ENCODE assay signal across 9 mouse cellular contexts in genomic region chr6:108447179-108447845, GRCm38 (mm10).
DNase-seq lines count a peak whose midpoint lies in the region; ATAC-seq and TF ChIP-seq lines count a peak whose summit lies in the region.
"Had no signal": no experiment of that assay in that cellular context is flagged by ENCODE, and none has a peak within 500 bp of the region (broad histone marks: within the 10 kb centered on the region; RNA-seq: fewer than 3 reads in every experiment).

No protein-coding gene starts in this region.

- peak in 1 of 2 experiments; percentile 63 for DNase-seq in layer of hippocampus, adult 2 months (ENCODE audit: low spot score in 2 of 2)
- no peak for DNase-seq in layer of hippocampus, adult 11-12 months (ENCODE audit: low spot score)
- peak; percentile 47 for DNase-seq in brain, embryonic 14.5 days (ENCODE audit: low read depth)
- DNase-seq in lung, postnatal 0 days (ENCODE audit: low spot score): peak; percentile 61
- DNase-seq in cerebellum, postnatal 4 days (ENCODE audit: low spot score in 2 of 2): no peak
- DNase-seq in cerebellum, postnatal 10 days: no peak
- DNase-seq in hindbrain, embryonic 14.5 days (ENCODE audit: low spot score): no peak

- no peaks in the 10 kb centered on the region for H3K36me3 ChIP-seq in heart, embryonic 11.5 days (ENCODE audit: control insufficient read depth, insufficient read depth, low read length)
- no peaks in the 10 kb centered on the region for H3K36me3 ChIP-seq in lung, postnatal 0 days (ENCODE audit: insufficient read depth, low read length)
- no peaks in the 10 kb centered on the region for H3K36me3 ChIP-seq in hindbrain, embryonic 14.5 days (replicated peaks; ENCODE audit: control insufficient read depth, insufficient read depth)
- H3K36me3 ChIP-seq: midbrain, embryonic 12.5 days had no signal

- peak overlapping the region; percentile 87 for H3K27ac ChIP-seq in layer of hippocampus, adult 2 months
- peak overlapping the region; percentile 73 for H3K27ac ChIP-seq in heart, embryonic 11.5 days (ENCODE audit: low read depth, low read length)
- peak overlapping the region; percentile 92 for H3K27ac ChIP-seq in lung, postnatal 0 days (ENCODE audit: low read length)
- no peak overlapping the region for H3K27ac ChIP-seq in hindbrain, embryonic 14.5 days
- H3K27ac ChIP-seq: midbrain, embryonic 12.5 days had no signal

- H3K9ac ChIP-seq in heart, embryonic 11.5 days (ENCODE audit: low read depth, low read length): peak overlapping the region; percentile 35; the same call in 1 of the 2 replicates
- no peak overlapping the region for H3K9ac ChIP-seq in lung, postnatal 0 days (replicated peaks; ENCODE audit: low read depth)
- no peak overlapping the region for H3K9ac ChIP-seq in hindbrain, embryonic 14.5 days
- H3K9ac ChIP-seq: midbrain, embryonic 12.5 days had no signal

- whole genome bisulfite sequencing in heart, embryonic 11.5 days (ENCODE audit: insufficient replicate concordance): 51% methylated on average over 8 of the region's 8 CpGs
- WGBS in lung, postnatal 0 days: 23% methylated on average over 8 of the region's 8 CpGs
- WGBS in hindbrain, embryonic 14.5 days: 77% methylated on average over 8 of the region's 8 CpGs

- H3K9me3 ChIP-seq in heart, embryonic 11.5 days (replicated peaks; ENCODE audit: control insufficient read depth, low read length): no peaks in the 10 kb centered on the region
- H3K9me3 ChIP-seq in lung, postnatal 0 days (ENCODE audit: low read length): no peaks in the 10 kb centered on the region
- H3K9me3 ChIP-seq in hindbrain, embryonic 14.5 days (ENCODE audit: control insufficient read depth, low read length): no peaks in the 10 kb centered on the region
- H3K9me3 ChIP-seq: midbrain, embryonic 12.5 days had no signal

- no peak overlapping the region for H3K4me3 ChIP-seq in layer of hippocampus, adult 2 months
- H3K4me3 ChIP-seq in heart, embryonic 11.5 days (ENCODE audit: low read depth, low read length): no peak overlapping the region
- no peak overlapping the region for H3K4me3 ChIP-seq in lung, postnatal 0 days (ENCODE audit: low read depth, low read length)
- no peak overlapping the region for H3K4me3 ChIP-seq in hindbrain, embryonic 14.5 days (replicated peaks; ENCODE audit: low read length)
- H3K4me3 ChIP-seq: midbrain, embryonic 12.5 days had no signal

- TF ChIP-seq EP300 in lung, postnatal 0 days (IDR thresholded peaks at IDR 0.05): peak; percentile 81

- H3K27me3 ChIP-seq in heart, embryonic 11.5 days (ENCODE audit: control insufficient read depth, insufficient read depth, low read length): no peaks in the 10 kb centered on the region
- H3K27me3 ChIP-seq in lung, postnatal 0 days (replicated peaks; ENCODE audit: insufficient read depth, low read length): no peaks in the 10 kb centered on the region
- H3K27me3 ChIP-seq in hindbrain, embryonic 14.5 days (ENCODE audit: control insufficient read depth, insufficient read depth, low read length): no peaks in the 10 kb centered on the region
- H3K27me3 ChIP-seq: midbrain, embryonic 12.5 days had no signal

- no peak overlapping the region for H3K4me2 ChIP-seq in heart, embryonic 11.5 days
- no peak overlapping the region for H3K4me2 ChIP-seq in lung, postnatal 0 days (replicated peaks; ENCODE audit: low read depth, low read length)
- no peak overlapping the region for H3K4me2 ChIP-seq in hindbrain, embryonic 14.5 days (replicated peaks)
- H3K4me2 ChIP-seq: midbrain, embryonic 12.5 days had no signal

- peak; percentile 15; the same call in 1 of the 2 replicates for ATAC-seq in heart, embryonic 11.5 days (replicated peaks; ENCODE audit: insufficient number of reproducible peaks, low FRiP score, low TSS enrichment)
- ATAC-seq in lung, postnatal 0 days: peak; percentile 42
- ATAC-seq in hindbrain, embryonic 14.5 days (ENCODE audit: low FRiP score): no peak

- no peak for TF ChIP-seq POLR2A in brain, embryonic 14.5 days (IDR thresholded peaks at IDR 0.05; ENCODE audit: borderline replicate concordance, extremely low read depth, insufficient read depth, insufficient read length, poor library complexity, severe bottlenecking)

- peaks cover 11% of the 10 kb centered on the region; the same call in 1 of the 2 replicates for H3K4me1 ChIP-seq in heart, embryonic 11.5 days (ENCODE audit: control insufficient read depth, insufficient read depth, low read length)
- peaks cover 11% of the 10 kb centered on the region for H3K4me1 ChIP-seq in lung, postnatal 0 days (ENCODE audit: insufficient read depth, low read depth, low read length)
- H3K4me1 ChIP-seq in hindbrain, embryonic 14.5 days (replicated peaks; ENCODE audit: control insufficient read depth, insufficient read depth, low read length): no peaks in the 10 kb centered on the region
- H3K4me1 ChIP-seq: midbrain, embryonic 12.5 days had no signal

- no peak for TF ChIP-seq CTCF in layer of hippocampus, adult 2 months (conservative IDR thresholded peaks at IDR 0.05)
- no peak for TF ChIP-seq CTCF in brain, embryonic 14.5 days (IDR thresholded peaks at IDR 0.05; ENCODE audit: borderline replicate concordance, extremely low read depth, insufficient read depth, insufficient read length)
- no peak for TF ChIP-seq CTCF in lung, postnatal 0 days (IDR thresholded peaks at IDR 0.05)

Comparison
In these comparisons a context has a peak if more than half of its experiments do, and no peak if none do; other contexts are left out.
1. DNase-seq: peak in brain, embryonic 14.5 days (single experiment) and lung, postnatal 0 days (single experiment); none in layer of hippocampus, adult 11-12 months (single experiment), cerebellum, postnatal 4 days (0 of 2), cerebellum, postnatal 10 days (0 of 2) and hindbrain, embryonic 14.5 days (single experiment).